Mouse (Mus musculus) heart, embryonic 15.5 days (tissue): ENCODE measurements around the gene Ss18l1. TPM values are rescaled to one million over a fixed set of nuclear protein-coding genes. Genes with fewer than 3 reads are reported as not detected.

Experiments
- ATAC-seq: fragments of 200-750 bp; cut with Nextera tagmentation; replicated peaks from 2 replicates; pipeline ENCODE4 v1.8.0; 2017; ENCODE audit warnings: low read depth, moderate TSS enrichment; ENCODE audit not compliant: insufficient number of reproducible peaks, insufficient read depth, low FRiP score
- H3K27ac ChIP-seq: fragments of 300-500 bp; sonication (generic); 2 replicates; pipeline ENCODE4 v1.5.1; 2015; ENCODE audit warnings: mild to moderate bottlenecking, inconsistent platforms
- H3K27me3 ChIP-seq: fragments of 300-500 bp; sonication (generic); 2 replicates; pipeline ENCODE4 v1.6.1; 2015; ENCODE audit warnings: inconsistent platforms
- H3K36me3 ChIP-seq: fragments of 300-500 bp; sonication (generic); 2 replicates; pipeline ENCODE4 v1.6.1; 2015; ENCODE audit warnings: mild to moderate bottlenecking, inconsistent platforms
- H3K4me1 ChIP-seq: fragments of 300-500 bp; sonication (generic); replicated peaks from 2 replicates; pipeline ENCODE4 v1.6.1; 2015; ENCODE audit warnings: inconsistent platforms
- H3K4me2 ChIP-seq: fragments of 300-500 bp; sonication (generic); 2 replicates; pipeline ENCODE4 v1.6.1; 2015; ENCODE audit warnings: inconsistent platforms, mild to moderate bottlenecking, moderate library complexity
- H3K4me3 ChIP-seq: fragments of 300-500 bp; sonication (generic); 2 replicates; pipeline ENCODE4 v1.5.1; 2015; ENCODE audit warnings: mild to moderate bottlenecking, inconsistent platforms
- H3K9ac ChIP-seq: fragments of 300-500 bp; sonication (generic); 2 replicates; pipeline ENCODE4 v1.6.1; 2015; ENCODE audit warnings: mild to moderate bottlenecking, inconsistent platforms
- H3K9me3 ChIP-seq: fragments of 300-500 bp; sonication (generic); replicated peaks from 2 replicates; pipeline ENCODE4 v1.6.1; 2016; ENCODE audit warnings: inconsistent platforms
- WGBS: fragments of 180-500 bp; shearing (Covaris S2); methylation state at CpG from one replicate; pipeline ENCODE4 v1.1.7; 2015; ENCODE audit warnings: mixed read lengths; 5-methylcytosine and 5-hydroxymethylcytosine counted together
- polyA plus RNA-seq: library from polyadenylated mRNA; unstranded; fragments of >200 nt; fragmentation: Nextera tagmentation; extraction: Ambion mirVana; gene quantifications from 2 replicates; pipeline ENCODE4 v1.2.1, GENCODE M21; 2015

Gene Ss18l1
- polyA plus RNA-seq, 1 experiment from 2014 or later: 2.5 TPM

GRCm38 (mm10) chr2:180087472-180087871 lies 45.2 kb downstream of the Ss18l1 start:
- no peaks in the 10 kb centered on the region for H3K9me3 ChIP-seq
- H3K9ac ChIP-seq: no peak overlapping the region
- H3K36me3 ChIP-seq: peaks cover 21% of the 10 kb centered on the region; the same call in 1 of the 2 replicates
- no peak for ATAC-seq
- no peaks in the 10 kb centered on the region for H3K4me1 ChIP-seq
- H3K27me3 ChIP-seq: peaks cover 10% of the 10 kb centered on the region; the same call in 1 of the 2 replicates
- no peak overlapping the region for H3K4me3 ChIP-seq
- H3K4me2 ChIP-seq: no peak overlapping the region
- WGBS: 86% methylated on average over 4 of the region's 4 CpGs
- H3K27ac ChIP-seq: no peak overlapping the region

- peaks cover 7% of the 10 kb centered on the region; the same call in 1 of the 2 replicates for H3K36me3 ChIP-seq
- no peak overlapping the region for H3K9ac ChIP-seq
- H3K4me2 ChIP-seq: no peak overlapping the region
- no peaks in the 10 kb centered on the region for H3K9me3 ChIP-seq
- peaks cover 10% of the 10 kb centered on the region; the same call in 1 of the 2 replicates for H3K27me3 ChIP-seq
- no peak for ATAC-seq
- H3K4me3 ChIP-seq: no peak overlapping the region
- no peaks in the 10 kb centered on the region for H3K4me1 ChIP-seq
- 63% methylated on average over 11 of the region's 11 CpGs for WGBS
- H3K27ac ChIP-seq: no peak overlapping the region
These were observed 48.0 kb downstream of the Ss18l1 start for GRCm38 (mm10) chr2:180090285-180090684.

GRCm38 (mm10) chr2:180095711-180096110 lies 53.4 kb downstream of the Ss18l1 start:
- Histone ChIP-seq H3K4me2 (no peak overlapping the region), H3K36me3 (no peaks in the 10 kb centered on the region), H3K4me1 (peaks cover 6% of the 10 kb centered on the region), H3K27ac (no peak overlapping the region), H3K9ac (no peak overlapping the region), H3K4me3 (no peak overlapping the region), H3K9me3 (no peaks in the 10 kb centered on the region), H3K27me3 (peaks cover 53% of the 10 kb centered on the region)
- WGBS: 33% methylated on average over 5 of the region's 5 CpGs
- no peak for ATAC-seq

- H3K4me2 ChIP-seq: no peak overlapping the region
- H3K36me3 ChIP-seq: no peaks in the 10 kb centered on the region
- H3K4me3 ChIP-seq: no peak overlapping the region
- no peak overlapping the region for H3K27ac ChIP-seq
- H3K4me1 ChIP-seq: peaks cover 6% of the 10 kb centered on the region
- ATAC-seq: no peak
- no peaks in the 10 kb centered on the region for H3K9me3 ChIP-seq
- 41% methylated on average over 3 of the region's 3 CpGs for WGBS
- H3K9ac ChIP-seq: no peak overlapping the region
- H3K27me3 ChIP-seq: peaks cover 69% of the 10 kb centered on the region
These were observed 55.3 kb downstream of the Ss18l1 start for GRCm38 (mm10) chr2:180097585-180097984.

GRCm38 (mm10) chr2:180098167-180098566 lies 55.9 kb downstream of the Ss18l1 start:
- ATAC-seq: no peak
- peaks cover 75% of the 10 kb centered on the region for H3K27me3 ChIP-seq
- WGBS: 25% methylated on average over 5 of the region's 5 CpGs

GRCm38 (mm10) chr2:180099529-180099928 lies 57.2 kb downstream of the Ss18l1 start:
- peaks cover 88% of the 10 kb centered on the region for H3K27me3 ChIP-seq
- 10% methylated on average over 15 of the region's 15 CpGs for WGBS
- no peak for ATAC-seq
- H3K4me2 ChIP-seq: no peak overlapping the region
- no peaks in the 10 kb centered on the region for H3K9me3 ChIP-seq
- H3K9ac ChIP-seq: no peak overlapping the region
- H3K36me3 ChIP-seq: no peaks in the 10 kb centered on the region
- peaks cover 23% of the 10 kb centered on the region for H3K4me1 ChIP-seq
- no peak overlapping the region for H3K27ac ChIP-seq
- no peak overlapping the region for H3K4me3 ChIP-seq

More at GRCm38 (mm10) chr2:180098167-180098566, 55.9 kb downstream of the Ss18l1 start:
- no peaks in the 10 kb centered on the region for H3K36me3 ChIP-seq
- H3K9ac ChIP-seq: no peak overlapping the region
- H3K4me1 ChIP-seq: peaks cover 11% of the 10 kb centered on the region
- no peak overlapping the region for H3K4me2 ChIP-seq
- H3K9me3 ChIP-seq: no peaks in the 10 kb centered on the region
- no peak overlapping the region for H3K27ac ChIP-seq
- H3K4me3 ChIP-seq: no peak overlapping the region

GRCm38 (mm10) chr2:180103151-180103977 lies 61.1 kb downstream of the Ss18l1 start:
- Histone ChIP-seq H3K9ac (no peak overlapping the region), H3K4me3 (peak overlapping the region; percentile 60), H3K36me3 (no peaks in the 10 kb centered on the region), H3K4me2 (peak overlapping the region; percentile 99), H3K27me3 (peaks cover 77% of the 10 kb centered on the region), H3K4me1 (peaks cover 32% of the 10 kb centered on the region), H3K9me3 (no peaks in the 10 kb centered on the region), H3K27ac (no peak overlapping the region)
- 1% methylated on average over 57 of the region's 57 CpGs for WGBS
- ATAC-seq: no peak

- Histone ChIP-seq H3K4me3 (peak within 1 kb of the TSS; percentile 60), H3K4me1 (peaks cover 32% of the 10 kb centered on the region), H3K4me2 (peak within 1 kb of the TSS; percentile 99), H3K27me3 (peaks cover 69% of the 10 kb centered on the region), H3K9ac (no peak within 1 kb of the TSS), H3K9me3 (no peaks in the 10 kb centered on the region), H3K36me3 (no peaks in the 10 kb centered on the region), H3K27ac (no peak within 1 kb of the TSS)
- peak; percentile 83 for ATAC-seq
- under 1% methylated on average over 78 of the region's 87 CpGs for WGBS
These were observed 61.8 kb downstream of the Ss18l1 start, which contains the start of gene Hrh3 for GRCm38 (mm10) chr2:180103978-180104658. Hrh3 (minus strand) TSS chr2:180104488.

GRCm38 (mm10) chr2:180104659-180105377 lies 62.5 kb downstream of the Ss18l1 start:
- 11% methylated on average over 24 of the region's 24 CpGs for WGBS
- H3K4me1 ChIP-seq: peaks cover 27% of the 10 kb centered on the region
- H3K27me3 ChIP-seq: peaks cover 62% of the 10 kb centered on the region
- H3K36me3 ChIP-seq: no peaks in the 10 kb centered on the region
- ATAC-seq: no peak
- H3K4me2 ChIP-seq: peak overlapping the region; percentile 99
- no peak overlapping the region for H3K9ac ChIP-seq
- peak overlapping the region; percentile 60 for H3K4me3 ChIP-seq
- H3K9me3 ChIP-seq: no peaks in the 10 kb centered on the region
- no peak overlapping the region for H3K27ac ChIP-seq

GRCm38 (mm10) chr2:180105441-180106190 lies 63.3 kb downstream of the Ss18l1 start:
- Histone ChIP-seq H3K36me3 (no peaks in the 10 kb centered on the region), H3K27me3 (peaks cover 54% of the 10 kb centered on the region), H3K4me2 (no peak overlapping the region), H3K4me3 (no peak overlapping the region), H3K4me1 (peaks cover 25% of the 10 kb centered on the region), H3K9me3 (no peaks in the 10 kb centered on the region), H3K9ac (no peak overlapping the region), H3K27ac (no peak overlapping the region)
- WGBS: 22% methylated on average over 8 of the region's 8 CpGs
- ATAC-seq: no peak
